Mouse (Mus musculus) cerebellum, postnatal 4 days (tissue): ENCODE results near the gene Ints1.

Experiments used
- DNase-seq, 2 experiments: peaks; one replicate each; pipeline ENCODE4 v3.0.0; 2022; ENCODE audit warnings: low spot score in 2 of 2, mixed read lengths in 1 of 2

The Ints1 gene

DNA sequence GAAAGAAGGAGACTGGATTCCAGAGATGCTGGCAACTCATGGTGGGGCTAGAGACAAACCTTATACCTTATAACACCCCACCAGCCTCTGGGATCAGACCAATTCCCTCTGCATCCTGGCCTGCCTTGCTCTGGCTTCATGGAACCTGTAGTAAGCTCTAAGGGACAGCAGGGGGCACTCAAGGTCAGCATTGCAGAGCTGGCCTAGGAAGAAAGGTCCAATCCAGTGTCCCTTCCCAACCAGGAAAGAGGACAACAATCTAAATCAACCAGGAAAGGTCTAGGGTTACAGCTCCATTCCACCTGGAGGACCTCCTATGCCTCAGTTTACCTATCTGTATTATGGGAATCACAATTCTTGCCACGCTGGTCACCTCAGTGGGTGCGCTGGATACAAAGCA, 57.8 kb downstream of the Ints1 start:
- peak in 1 of 2 experiments; percentile 60 for DNase-seq

- DNase-seq = no peak
Observed at GRCm38 (mm10) chr5:139706496-139706895, 69.0 kb downstream of the Ints1 start.

DNA sequence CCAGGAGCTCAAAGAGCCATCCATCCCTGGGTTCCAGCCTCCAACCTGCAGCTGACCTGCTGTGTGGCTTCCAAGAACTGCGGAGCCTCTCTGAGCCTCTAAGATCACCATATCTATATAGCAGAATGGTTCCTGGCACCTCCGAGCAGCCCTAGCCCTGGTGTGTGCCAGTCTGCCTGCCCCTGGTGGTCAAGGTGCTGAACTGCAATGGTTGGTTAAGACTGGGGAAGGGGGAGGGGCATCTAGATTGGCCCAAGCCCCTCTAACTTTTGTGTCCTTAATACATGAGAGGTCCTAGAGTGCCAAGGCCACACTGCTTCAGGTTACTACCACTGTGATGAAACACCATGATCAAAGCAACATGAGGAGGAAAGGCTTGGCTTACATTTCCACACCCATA, 72.6 kb downstream of the Ints1 start:
- no peak for DNase-seq

- DNase-seq = no peak
Observed at GRCm38 (mm10) chr5:139702236-139702635, 73.2 kb downstream of the Ints1 start.
